ENCODE assay signal across 31 mouse cellular contexts in genomic region chr9:96516806-96517205, GRCm38 (mm10). TPM values are rescaled to one million over a fixed set of nuclear protein-coding genes. Genes with fewer than 3 reads are reported as not detected.
DNase-seq lines count a peak whose midpoint lies in the region.
"Had no signal": no experiment of that assay in that cellular context is flagged by ENCODE, and none has a peak within 500 bp of the region (broad histone marks: within the 10 kb centered on the region; RNA-seq: fewer than 3 reads in every experiment).

No protein-coding gene starts in this region.

- no peaks in the 10 kb centered on the region for H3K9me3 ChIP-seq in embryonic facial prominence, embryonic 10.5 days
- H3K9me3 ChIP-seq: embryonic facial prominence, embryonic 12.5 days; embryonic facial prominence, embryonic 15.5 days; G1E; heart, embryonic 12.5 days; heart, embryonic 15.5 days; hindbrain, embryonic 10.5 days; hindbrain, embryonic 13.5 days had no signal

- H3K36me3 ChIP-seq in macrophage (ENCODE audit: inconsistent target), result no peaks in the 10 kb centered on the region
- no peaks in the 10 kb centered on the region for H3K36me3 ChIP-seq in embryonic facial prominence, embryonic 10.5 days (replicated peaks)
- H3K36me3 ChIP-seq: embryonic facial prominence, embryonic 12.5 days; embryonic facial prominence, embryonic 15.5 days; G1E; heart, embryonic 12.5 days; heart, embryonic 15.5 days; hindbrain, embryonic 10.5 days; hindbrain, embryonic 13.5 days had no signal

- H3K27ac ChIP-seq in macrophage, result peak overlapping the region; percentile 5; the same call in 1 of the 2 replicates
- H3K27ac ChIP-seq in embryonic facial prominence, embryonic 10.5 days (replicated peaks), result no peak overlapping the region
- H3K27ac ChIP-seq: embryonic facial prominence, embryonic 12.5 days; embryonic facial prominence, embryonic 15.5 days; gastrocnemius, adult 2 months; heart, embryonic 15.5 days; hindbrain, embryonic 10.5 days; hindbrain, embryonic 13.5 days had no signal

- DNase-seq in adrenal gland, adult (ENCODE audit: inconsistent age in 2 of 2, low spot score in 1 of 2), result peak; percentile 47 to 83
- no peak for DNase-seq in adrenal gland, postnatal 4 days (ENCODE audit: low spot score in 2 of 2)
- peak; percentile 59 for DNase-seq in adrenal gland, postnatal 10 days
- DNase-seq in adrenal gland, postnatal 36 days, result peak; percentile 63 to 72
- no peak for DNase-seq in ovary, adult 18-20 months (ENCODE audit: low spot score)
- no peak for DNase-seq in lung, postnatal 4 days
- no peak for DNase-seq in embryonic facial prominence, embryonic 10.5 days (ENCODE audit: low spot score)
- DNase-seq: cerebellum, adult 11-12 months; cerebellum, adult 8-10 months; cerebellum, postnatal 10 days; cerebellum, postnatal 36 days; forebrain, postnatal 0 days; gastrocnemius, adult 2 months; gastrocnemius, postnatal 14 days; heart, adult 11 months; heart, postnatal 10 days; heart, postnatal 36 days; kidney, adult 18-20 months had no signal

- 93% methylated on average over 3 of the region's 3 CpGs for WGBS in macrophage (ENCODE audit: missing documents)
- WGBS in embryonic facial prominence, embryonic 10.5 days, result 67% methylated on average over 3 of the region's 3 CpGs

- no peaks in the 10 kb centered on the region for H3K79me2 ChIP-seq in macrophage (ENCODE audit: inconsistent target)

- H3K4me3 ChIP-seq in macrophage (ENCODE audit: inconsistent target), result no peak overlapping the region
- H3K4me3 ChIP-seq in embryonic facial prominence, embryonic 10.5 days, result no peak overlapping the region
- H3K4me3 ChIP-seq: embryonic facial prominence, embryonic 12.5 days; embryonic facial prominence, embryonic 15.5 days; gastrocnemius, adult 2 months; heart, embryonic 12.5 days; heart, embryonic 15.5 days; hindbrain, embryonic 10.5 days; hindbrain, embryonic 13.5 days had no signal

- no peaks in the 10 kb centered on the region for H3K4me1 ChIP-seq in embryonic facial prominence, embryonic 10.5 days
- H3K4me1 ChIP-seq: embryonic facial prominence, embryonic 12.5 days; heart, embryonic 15.5 days; hindbrain, embryonic 10.5 days; hindbrain, embryonic 13.5 days had no signal

- H3K27me3 ChIP-seq in embryonic facial prominence, embryonic 10.5 days (replicated peaks; ENCODE audit: low read depth, poor library complexity, severe bottlenecking), result no peaks in the 10 kb centered on the region
- H3K27me3 ChIP-seq: CH12.LX; embryonic facial prominence, embryonic 12.5 days; embryonic facial prominence, embryonic 15.5 days; heart, embryonic 12.5 days; heart, embryonic 15.5 days; hindbrain, embryonic 13.5 days had no signal

RNA-seq across cellular contexts. Expression of gene Gm28729, which starts 8.3 kb away (rescaled TPM):
- not detected for total RNA-seq in adrenal gland, postnatal 4 days (2021)
- total RNA-seq in adrenal gland, postnatal 10 days (2021), result under 1 TPM in 1 of 2 experiments, not detected in 1; 0.15 TPM
- total RNA-seq in adrenal gland, postnatal 36 days (2021), result not detected
- total RNA-seq in macrophage (2018; cell fraction: chromatin; rRNA removed), result under 1 TPM in 6 of 26 experiments, not detected in 20; 0.37 to 0.64 (median 0.42) TPM
- total RNA-seq in macrophage (2018; cell fraction: cytosol; rRNA removed), result under 1 TPM in 2 of 26 experiments, not detected in 24; 0.06 to 0.08 TPM
- total RNA-seq in macrophage (2018; cell fraction: nucleus; rRNA removed), result under 1 TPM in 3 of 26 experiments, not detected in 23; 0.22 to 0.54 (median 0.34) TPM
- 0.09 TPM in 1 of 3 replicates, not detected in the others for polyA plus RNA-seq in macrophage (2018)
- polyA plus RNA-seq in embryonic facial prominence, embryonic 10.5 days (2016; fragmentation: Nextera tagmentation; extraction: Ambion mirVana), result not detected in 2 replicates
- total RNA-seq: CH12.LX; gastrocnemius, adult 2 months; heart, adult 8-10 months; heart, postnatal 10 days; heart, postnatal 36 days had no signal
- polyA plus RNA-seq: embryonic facial prominence, embryonic 12.5 days; forebrain, embryonic 11.5 days; G1E; heart, embryonic 12.5 days; heart, embryonic 15.5 days; inflammation-experienced regulatory T-cells, adult 6 months; intestine, embryonic 16.5 days had no signal

RNA-seq across cellular contexts. Expression of gene Rnf7, which starts 38.3 kb away (rescaled TPM):
- 10 to 100 TPM; 84.7 to 89.5 TPM for total RNA-seq in adrenal gland, postnatal 4 days (2021)
- 10 to 100 TPM; 72.7 to 86.6 TPM for total RNA-seq in adrenal gland, postnatal 10 days (2021)
- total RNA-seq in adrenal gland, postnatal 36 days (2021), result 10 to 100 TPM; 74.9 to 79.7 TPM
- total RNA-seq in macrophage (2018; cell fraction: chromatin; rRNA removed), result 10 to 100 TPM in 17 of 26 experiments, 1 to 10 TPM in 9; 3.3 to 29.2 (median 14.6) TPM
- 100 to 1,000 TPM in 9 of 26 experiments, 10 to 100 TPM in 17; 71.0 to 128 (median 94.6) TPM for total RNA-seq in macrophage (2018; cell fraction: cytosol; rRNA removed)
- 10 to 100 TPM; 11.7 to 54.8 (median 26.2) TPM for total RNA-seq in macrophage (2018; cell fraction: nucleus; rRNA removed)
- polyA plus RNA-seq in macrophage (2018), result 113 to 148 TPM (median 123 TPM) in 3 replicates
- polyA plus RNA-seq in embryonic facial prominence, embryonic 10.5 days (2016; fragmentation: Nextera tagmentation; extraction: Ambion mirVana), result 264 and 272 TPM in 2 replicates

Comparison
In these comparisons a context has a peak if more than half of its experiments do, and no peak if none do; other contexts are left out.
1. DNase-seq: peak in adrenal gland, adult (2 of 2), adrenal gland, postnatal 10 days (single experiment) and adrenal gland, postnatal 36 days (2 of 2); none in adrenal gland, postnatal 4 days (0 of 2), ovary, adult 18-20 months (single experiment), lung, postnatal 4 days (0 of 2) and embryonic facial prominence, embryonic 10.5 days (single experiment).